Mouse (Mus musculus) ES-Bruce4 (cell line): ENCODE results near the gene Btbd2.

Source experiments
- CTCF ChIP-seq: IDR thresholded peaks from one replicate; pipeline ENCODE4 v1.8.1; 2011; ENCODE audit warnings: low read depth, low read length
- EP300 ChIP-seq: IDR thresholded peaks from 2 replicates; pipeline ENCODE4 v1.6.1; 2011; ENCODE audit warnings: low read depth, low read length; ENCODE audit not compliant: insufficient read depth

DNA sequence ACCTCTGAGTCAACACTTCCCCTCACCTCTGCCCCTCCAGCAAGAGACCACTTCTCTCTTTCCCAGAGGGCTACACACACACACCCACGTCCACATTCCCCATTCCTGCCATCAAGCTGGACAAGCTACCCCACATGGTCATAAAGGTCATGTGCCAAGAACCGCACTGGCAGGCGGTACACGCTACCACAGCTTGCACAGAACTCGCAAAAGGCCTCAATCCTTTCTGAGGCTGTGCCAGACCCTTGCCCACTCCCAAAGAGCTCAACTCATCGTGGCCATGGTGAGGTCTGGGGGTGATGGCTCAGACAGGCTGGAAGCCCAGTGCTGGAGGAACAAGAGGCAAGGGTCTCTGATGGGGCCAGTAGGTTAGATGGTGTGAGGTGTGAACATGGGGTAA is 2.0 kb downstream of the Btbd2 start:
- no peak for TF ChIP-seq CTCF
- TF ChIP-seq EP300 = no peak
